Mouse (Mus musculus): ENCODE measurements around the gene Abcc5. TPM values are rescaled to one million over a fixed set of nuclear protein-coding genes. Genes with fewer than 3 reads are reported as not detected.
A peak's percentile ranks its signal among the peaks of the same experiment; 100 is the strongest.

Abcc5 gene
- polyA plus RNA-seq, 1 experiment from 2014 or later = 56.1 TPM

GRCm38 (mm10) chr16:20325286-20325685 lies 100.9 kb downstream of the Abcc5 start, which contains the start of gene Cyp2ab1:
Cyp2ab1 (minus strand) TSS chr16:20325404.
- WGBS = 84% methylated on average over 5 of the region's 5 CpGs
- Histone ChIP-seq H3K9me3 (replicated peaks) (no peaks in the 10 kb centered on the region), H3K36me3 (peaks cover 14% of the 10 kb centered on the region), H3K4me3 (no peak within 1 kb of the TSS), H3K27me3 (ENCODE audit: low read depth, poor library complexity, severe bottlenecking) (no peaks in the 10 kb centered on the region), H3K4me1 (no peaks in the 10 kb centered on the region), H3K27ac (replicated peaks) (no peak within 1 kb of the TSS)
- DNase-seq (ENCODE audit: low spot score) = no peak

DNA sequence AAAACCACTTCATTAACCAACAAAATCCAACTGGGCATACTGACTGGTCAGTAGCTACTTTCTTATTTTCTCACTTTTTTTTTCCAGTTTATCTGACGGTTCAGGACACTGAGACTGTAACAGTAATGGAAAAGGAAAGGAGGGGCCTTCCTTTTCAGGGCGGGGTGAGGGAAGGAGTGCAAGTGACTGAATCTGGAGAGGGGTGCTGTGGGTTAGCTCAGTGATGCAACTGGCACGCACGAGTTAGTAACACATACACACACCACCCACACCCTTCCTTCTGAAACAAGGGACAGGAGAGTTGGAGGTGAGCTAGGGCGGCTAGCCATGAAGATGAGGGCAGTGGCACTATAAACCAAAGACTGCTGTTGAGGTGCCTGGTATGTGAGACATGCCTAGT lies 102.3 kb downstream of the Abcc5 start:
- no peak overlapping the region for H3K27ac ChIP-seq (replicated peaks)
- no peak overlapping the region for H3K4me3 ChIP-seq
- DNase-seq (ENCODE audit: low spot score) = no peak
- WGBS = 87% methylated on average over 5 of the region's 5 CpGs
- H3K4me1 ChIP-seq = no peaks in the 10 kb centered on the region
- H3K27me3 ChIP-seq (ENCODE audit: low read depth, poor library complexity, severe bottlenecking) = no peaks in the 10 kb centered on the region
- peaks cover 5% of the 10 kb centered on the region for H3K36me3 ChIP-seq
- no peaks in the 10 kb centered on the region for H3K9me3 ChIP-seq (replicated peaks)

GRCm38 (mm10) chr16:20322274-20322673 lies 103.9 kb downstream of the Abcc5 start:
- no peak for DNase-seq (ENCODE audit: low spot score)
- WGBS = 92% methylated on average over 4 of the region's 4 CpGs
- no peaks in the 10 kb centered on the region for H3K27me3 ChIP-seq (ENCODE audit: low read depth, poor library complexity, severe bottlenecking)
- H3K4me1 ChIP-seq = no peaks in the 10 kb centered on the region
- H3K36me3 ChIP-seq = no peaks in the 10 kb centered on the region
- H3K4me3 ChIP-seq = no peak overlapping the region
- no peak overlapping the region for H3K27ac ChIP-seq (replicated peaks)
- H3K9me3 ChIP-seq (replicated peaks) = no peaks in the 10 kb centered on the region

DNA sequence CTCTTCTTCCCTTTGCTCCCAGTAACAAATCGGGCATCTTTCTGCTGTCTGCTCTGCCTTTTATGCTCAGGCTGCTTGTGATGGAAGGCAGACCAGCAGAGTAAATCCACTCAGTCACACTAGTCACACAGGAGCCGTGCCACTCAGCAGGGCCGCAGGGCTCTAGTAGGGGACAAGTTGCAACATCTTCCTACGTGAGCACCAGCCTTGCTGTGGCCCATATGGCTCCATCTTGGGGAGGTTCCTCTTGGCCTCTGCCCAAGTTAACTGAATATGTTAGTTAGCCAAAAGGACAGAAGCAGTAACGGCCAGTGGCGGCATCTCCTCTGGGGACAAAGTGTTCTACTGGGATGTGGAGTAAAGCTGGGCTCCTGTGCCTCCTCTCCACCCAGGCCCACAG lies 109.4 kb downstream of the Abcc5 start:
- WGBS = 90% methylated on average over 6 of the region's 6 CpGs
- no peaks in the 10 kb centered on the region for H3K27me3 ChIP-seq (ENCODE audit: low read depth, poor library complexity, severe bottlenecking)
- H3K27ac ChIP-seq (replicated peaks) = no peak overlapping the region
- no peaks in the 10 kb centered on the region for H3K36me3 ChIP-seq
- DNase-seq (ENCODE audit: low spot score) = no peak
- no peaks in the 10 kb centered on the region for H3K9me3 ChIP-seq (replicated peaks)
- H3K4me1 ChIP-seq = no peaks in the 10 kb centered on the region
- H3K4me3 ChIP-seq = no peak overlapping the region

- no peaks in the 10 kb centered on the region for H3K4me1 ChIP-seq
- no peaks in the 10 kb centered on the region for H3K36me3 ChIP-seq
- WGBS = 92% methylated on average over 4 of the region's 4 CpGs
- H3K9me3 ChIP-seq (replicated peaks) = no peaks in the 10 kb centered on the region
- no peaks in the 10 kb centered on the region for H3K27me3 ChIP-seq (ENCODE audit: low read depth, poor library complexity, severe bottlenecking)
- no peak overlapping the region for H3K4me3 ChIP-seq
- H3K27ac ChIP-seq (replicated peaks) = no peak overlapping the region
- DNase-seq (ENCODE audit: low spot score) = no peak
These were observed 110.9 kb downstream of the Abcc5 start for GRCm38 (mm10) chr16:20315266-20315665.

- DNase-seq (ENCODE audit: low spot score) = no peak
- 70% methylated on average over 14 of the region's 14 CpGs for WGBS
- Histone ChIP-seq H3K9me3 (replicated peaks) (no peaks in the 10 kb centered on the region), H3K27me3 (ENCODE audit: low read depth, poor library complexity, severe bottlenecking) (no peaks in the 10 kb centered on the region), H3K27ac (replicated peaks) (no peak overlapping the region), H3K36me3 (no peaks in the 10 kb centered on the region), H3K4me1 (no peaks in the 10 kb centered on the region), H3K4me3 (no peak overlapping the region)
These were observed 113.9 kb downstream of the Abcc5 start for GRCm38 (mm10) chr16:20312272-20312671.

GRCm38 (mm10) chr16:20301770-20302649 lies 124.2 kb downstream of the Abcc5 start, which contains the start of gene Parl:
Parl (minus strand) TSS chr16:20302387.
- H3K4me3 ChIP-seq = peak within 1 kb of the TSS; percentile 97
- peak within 1 kb of the TSS; percentile 94 for H3K27ac ChIP-seq (replicated peaks)
- no peaks in the 10 kb centered on the region for H3K27me3 ChIP-seq (ENCODE audit: low read depth, poor library complexity, severe bottlenecking)
- WGBS = under 1% methylated on average over 52 of the region's 52 CpGs
- peaks cover 24% of the 10 kb centered on the region for H3K4me1 ChIP-seq
- H3K36me3 ChIP-seq = peaks cover 17% of the 10 kb centered on the region
- no peaks in the 10 kb centered on the region for H3K9me3 ChIP-seq (replicated peaks)
- peak; percentile 87 for DNase-seq (ENCODE audit: low spot score)

DNA sequence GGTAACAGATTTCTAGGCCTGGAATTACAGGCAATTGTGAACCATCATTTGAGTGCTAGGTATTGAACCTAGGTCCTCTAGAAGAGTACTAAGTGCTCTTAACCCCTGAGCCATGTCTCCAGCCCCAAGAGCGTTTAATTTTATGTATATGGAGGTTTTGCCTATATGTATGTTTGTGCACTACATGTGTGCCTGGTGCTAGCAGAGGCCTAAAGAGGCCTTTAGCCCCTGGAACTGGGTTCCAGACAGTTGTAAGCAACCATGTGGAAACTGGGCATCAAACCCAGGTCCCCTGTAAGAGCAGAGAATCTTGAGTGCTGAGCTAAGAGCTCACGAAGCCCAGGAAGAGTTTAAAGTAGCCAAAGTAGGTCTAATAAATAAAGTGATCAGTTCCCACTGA lies 126.1 kb downstream of the Abcc5 start:
- 88% methylated on average over 2 of the region's 2 CpGs for WGBS
- no peak for DNase-seq (ENCODE audit: low spot score)
- no peak overlapping the region for H3K27ac ChIP-seq (replicated peaks)
- peaks cover 24% of the 10 kb centered on the region for H3K4me1 ChIP-seq
- no peaks in the 10 kb centered on the region for H3K27me3 ChIP-seq (ENCODE audit: low read depth, poor library complexity, severe bottlenecking)
- peaks cover 37% of the 10 kb centered on the region for H3K36me3 ChIP-seq
- H3K9me3 ChIP-seq (replicated peaks) = no peaks in the 10 kb centered on the region
- peak overlapping the region; percentile 97; the same call in 1 of the 2 replicates for H3K4me3 ChIP-seq

Other genes with a start within 250 kb of the Abcc5 start
- 0.84 and 1.3 TPM in 2 replicates for gene Map6d1, start 185.0 kb downstream of the Abcc5 start, polyA plus RNA-seq (2016; fragmentation: Nextera tagmentation; extraction: Ambion mirVana)
- gene Parl, start 124.0 kb downstream of the Abcc5 start, polyA plus RNA-seq (2016; fragmentation: Nextera tagmentation; extraction: Ambion mirVana) = 135 TPM in 2 replicates
- gene Cyp2ab1, start 101.0 kb downstream of the Abcc5 start, polyA plus RNA-seq (2016; fragmentation: Nextera tagmentation; extraction: Ambion mirVana) = not detected in 2 replicates
- gene Eif2b5, start 72.4 kb upstream of the Abcc5 start, polyA plus RNA-seq (2016; fragmentation: Nextera tagmentation; extraction: Ambion mirVana) = 151 TPM in 2 replicates
- gene Dvl3, start 90.6 kb upstream of the Abcc5 start, polyA plus RNA-seq (2016; fragmentation: Nextera tagmentation; extraction: Ambion mirVana) = 28.5 and 37.5 TPM in 2 replicates
- 711 and 831 TPM in 2 replicates for gene Ap2m1, start 109.1 kb upstream of the Abcc5 start, polyA plus RNA-seq (2016; fragmentation: Nextera tagmentation; extraction: Ambion mirVana)
- gene Abcf3, start 122.2 kb upstream of the Abcc5 start, polyA plus RNA-seq (2016; fragmentation: Nextera tagmentation; extraction: Ambion mirVana) = 58.9 and 62.2 TPM in 2 replicates
- 1.7 and 4.5 TPM in 2 replicates for gene Vwa5b2, start 163.1 kb upstream of the Abcc5 start, polyA plus RNA-seq (2016; fragmentation: Nextera tagmentation; extraction: Ambion mirVana)
- gene Eef1akmt4, start 185.2 kb upstream of the Abcc5 start, polyA plus RNA-seq (2016; fragmentation: Nextera tagmentation; extraction: Ambion mirVana) = 36.0 and 42.1 TPM in 2 replicates
- gene Gm49333, start 185.2 kb upstream of the Abcc5 start, polyA plus RNA-seq (2016; fragmentation: Nextera tagmentation; extraction: Ambion mirVana) = not detected in 2 replicates
- gene Alg3, start 185.3 kb upstream of the Abcc5 start, polyA plus RNA-seq (2016; fragmentation: Nextera tagmentation; extraction: Ambion mirVana) = 59.4 and 61.1 TPM in 2 replicates
- 3.1 and 3.3 TPM in 2 replicates for gene Camk2n2, start 194.9 kb upstream of the Abcc5 start, polyA plus RNA-seq (2016; fragmentation: Nextera tagmentation; extraction: Ambion mirVana)
- 5.0 and 6.5 TPM in 2 replicates for gene Ece2, start 203.4 kb upstream of the Abcc5 start, polyA plus RNA-seq (2016; fragmentation: Nextera tagmentation; extraction: Ambion mirVana)
- gene Psmd2, start 225.3 kb upstream of the Abcc5 start, polyA plus RNA-seq (2016; fragmentation: Nextera tagmentation; extraction: Ambion mirVana) = 527 and 536 TPM in 2 replicates
- gene Eif4g1, start 241.9 kb upstream of the Abcc5 start, polyA plus RNA-seq (2016; fragmentation: Nextera tagmentation; extraction: Ambion mirVana) = 216 and 221 TPM in 2 replicates

All from midbrain, embryonic 10.5 days (tissue).